ENCODE assay signal across 16 mouse cellular contexts in genomic region chr13:24548911-24549310, GRCm38 (mm10). TPM values are rescaled to one million over a fixed set of nuclear protein-coding genes. Genes with fewer than 3 reads are reported as not detected.
DNase-seq lines count a peak whose midpoint lies in the region; ATAC-seq lines count a peak whose summit lies in the region.
"Had no signal": no experiment of that assay in that cellular context is flagged by ENCODE, and none has a peak within 500 bp of the region (broad histone marks: within the 10 kb centered on the region; RNA-seq: fewer than 3 reads in every experiment).

No protein-coding gene starts in this region.

- ATAC-seq in heart, embryonic 16.5 days (replicated peaks; ENCODE audit: extremely low read depth, insufficient read depth, low FRiP score): no peak
- no peak for ATAC-seq in midbrain, embryonic 14.5 days (ENCODE audit: low FRiP score, low TSS enrichment)
- ATAC-seq in midbrain, embryonic 16.5 days: no peak
- no peak for ATAC-seq in granulocyte monocyte progenitor cell, adult 5-6 weeks (replicated peaks; ENCODE audit: poor library complexity, severe bottlenecking)
- ATAC-seq: Patski had no signal

- H3K9me3 ChIP-seq in heart, embryonic 16.5 days (replicated peaks; ENCODE audit: control insufficient read depth, low read length): no peaks in the 10 kb centered on the region
- H3K9me3 ChIP-seq in midbrain, embryonic 14.5 days (ENCODE audit: control insufficient read depth, low read length): no peaks in the 10 kb centered on the region
- no peaks in the 10 kb centered on the region for H3K9me3 ChIP-seq in midbrain, embryonic 16.5 days (replicated peaks; ENCODE audit: control insufficient read depth, low read length, poor library complexity, severe bottlenecking)
- H3K9me3 ChIP-seq: heart, embryonic 12.5 days; hindbrain, embryonic 15.5 days; limb, embryonic 13.5 days had no signal

- H3K9ac ChIP-seq in heart, embryonic 16.5 days (ENCODE audit: low read length): no peak overlapping the region
- H3K9ac ChIP-seq in midbrain, embryonic 14.5 days (replicated peaks; ENCODE audit: low read length): no peak overlapping the region
- no peak overlapping the region for H3K9ac ChIP-seq in midbrain, embryonic 16.5 days (ENCODE audit: low read depth, low read length)
- H3K9ac ChIP-seq: heart, embryonic 12.5 days; hindbrain, embryonic 15.5 days; limb, embryonic 13.5 days had no signal

- no peak overlapping the region for H3K4me2 ChIP-seq in heart, embryonic 16.5 days (ENCODE audit: low read depth, low read length)
- H3K4me2 ChIP-seq in midbrain, embryonic 14.5 days (ENCODE audit: low read length): no peak overlapping the region
- H3K4me2 ChIP-seq in midbrain, embryonic 16.5 days (ENCODE audit: low read length): no peak overlapping the region
- H3K4me2 ChIP-seq: heart, embryonic 12.5 days; hindbrain, embryonic 15.5 days; limb, embryonic 13.5 days had no signal

- H3K27ac ChIP-seq in heart, embryonic 16.5 days (ENCODE audit: low read length): peak overlapping the region; percentile 43; the same call in 1 of the 2 replicates
- H3K27ac ChIP-seq in midbrain, embryonic 14.5 days (replicated peaks; ENCODE audit: low read depth, low read length): no peak overlapping the region
- no peak overlapping the region for H3K27ac ChIP-seq in midbrain, embryonic 16.5 days (ENCODE audit: low read length)
- H3K27ac ChIP-seq: hindbrain, embryonic 15.5 days; limb, embryonic 13.5 days had no signal

- H3K4me3 ChIP-seq in heart, embryonic 16.5 days (ENCODE audit: low read length): no peak overlapping the region
- H3K4me3 ChIP-seq in midbrain, embryonic 14.5 days (replicated peaks; ENCODE audit: low read depth, low read length): no peak overlapping the region
- no peak overlapping the region for H3K4me3 ChIP-seq in midbrain, embryonic 16.5 days (ENCODE audit: low read depth, low read length)
- H3K4me3 ChIP-seq: heart, embryonic 12.5 days; hindbrain, embryonic 15.5 days; limb, embryonic 13.5 days had no signal

- H3K36me3 ChIP-seq in heart, embryonic 16.5 days (ENCODE audit: control insufficient read depth, insufficient read depth): no peaks in the 10 kb centered on the region
- no peaks in the 10 kb centered on the region for H3K36me3 ChIP-seq in midbrain, embryonic 14.5 days (ENCODE audit: control insufficient read depth, insufficient read depth, low read length)
- H3K36me3 ChIP-seq in midbrain, embryonic 16.5 days (ENCODE audit: control insufficient read depth, insufficient read depth, low read length): no peaks in the 10 kb centered on the region
- H3K36me3 ChIP-seq: heart, embryonic 12.5 days; hindbrain, embryonic 15.5 days; limb, embryonic 13.5 days had no signal

- peaks cover 42% of the 10 kb centered on the region for H3K4me1 ChIP-seq in heart, embryonic 16.5 days (ENCODE audit: control insufficient read depth, insufficient read depth, low read length)
- peaks cover 4% of the 10 kb centered on the region; the same call in 1 of the 2 replicates for H3K4me1 ChIP-seq in midbrain, embryonic 14.5 days (ENCODE audit: control insufficient read depth, insufficient read depth, low read length)
- H3K4me1 ChIP-seq in midbrain, embryonic 16.5 days (ENCODE audit: control insufficient read depth, insufficient read depth, low read length): peaks cover 15% of the 10 kb centered on the region

- DNase-seq in heart, postnatal 36 days: no peak
- peak; percentile 39 for DNase-seq in midbrain, embryonic 14.5 days
- peak; percentile 73 for DNase-seq in R1 (ENCODE audit: low read depth, low spot score)
- peak; percentile 72 for DNase-seq in induced T-regulatory cell, adult 2 months (ENCODE audit: low read depth)
- DNase-seq in neural tube, embryonic 10.5 days (ENCODE audit: extremely low spot score, low spot score): no peak
- DNase-seq: adrenal gland, postnatal 10 days; cerebellum, postnatal 36 days; gastrocnemius, postnatal 10 days; kidney, adult 9 months had no signal

- no peaks in the 10 kb centered on the region for H3K27me3 ChIP-seq in heart, embryonic 16.5 days (ENCODE audit: control insufficient read depth, insufficient read depth, low read length)
- H3K27me3 ChIP-seq in midbrain, embryonic 14.5 days (ENCODE audit: control insufficient read depth, insufficient read depth, low read length): no peaks in the 10 kb centered on the region
- no peaks in the 10 kb centered on the region for H3K27me3 ChIP-seq in midbrain, embryonic 16.5 days (ENCODE audit: control insufficient read depth, insufficient read depth, low read depth, low read length)
- H3K27me3 ChIP-seq: heart, embryonic 12.5 days; hindbrain, embryonic 15.5 days; limb, embryonic 13.5 days; Patski had no signal

- intact Hi-C loops in heart, postnatal 36 days (cut with DNase I): no loop called here

RNA-seq across cellular contexts. Expression of gene Ripor2, which starts 33.1 kb away (rescaled TPM):
- polyA plus RNA-seq in heart, embryonic 16.5 days (2015; fragmentation: Nextera tagmentation; extraction: Ambion mirVana): 17.3 and 17.8 TPM in 2 replicates
- 1 to 10 TPM; 5.7 to 5.9 TPM for total RNA-seq in heart, postnatal 36 days (2021)
- 31.2 and 33.4 TPM in 2 replicates for polyA plus RNA-seq in midbrain, embryonic 14.5 days (2014; fragmentation: Nextera tagmentation; extraction: Ambion mirVana)
- 31.8 and 33.8 TPM in 2 replicates for polyA plus RNA-seq in midbrain, embryonic 16.5 days (2015; fragmentation: Nextera tagmentation; extraction: Ambion mirVana)
- total RNA-seq in granulocyte monocyte progenitor cell, adult 5-6 weeks (2014; fragmentation: Nextera tagmentation): 41.1 and 65.7 TPM in 2 replicates
- total RNA-seq in granulocyte monocyte progenitor cell, adult 5-6 weeks (2017): 27.8 and 33.5 TPM in 2 replicates

Comparison
In these comparisons a context has a peak if more than half of its experiments do, and no peak if none do; other contexts are left out.
1. DNase-seq: peak in midbrain, embryonic 14.5 days (single experiment), R1 (single experiment) and induced T-regulatory cell, adult 2 months (single experiment); none in heart, postnatal 36 days (0 of 2) and neural tube, embryonic 10.5 days (single experiment).